Mouse (Mus musculus) intestine, postnatal 0 days (tissue): Measurements from ENCODE around the gene Chpf2. TPM values are rescaled to one million over a fixed set of nuclear protein-coding genes. Genes with fewer than 3 reads are reported as not detected.

Experiments used
- ATAC-seq: fragments of 200-750 bp; cut with Nextera tagmentation; 2 replicates; pipeline ENCODE4 v1.8.0; 2017; ENCODE audit warnings: mild to moderate bottlenecking, moderate TSS enrichment, moderate library complexity
- H3K27ac ChIP-seq: fragments of 300-500 bp; sonication (generic); 2 replicates; pipeline ENCODE4 v1.5.1; 2014; ENCODE audit warnings: mild to moderate bottlenecking, low read depth, low read length, moderate library complexity
- H3K27me3 ChIP-seq: fragments of 300-500 bp; sonication (generic); replicated peaks from 2 replicates; pipeline ENCODE4 v1.6.1; 2014; ENCODE audit warnings: low read length, mixed read lengths; ENCODE audit not compliant: control insufficient read depth, insufficient read depth
- H3K36me3 ChIP-seq: fragments of 300-500 bp; sonication (generic); 2 replicates; pipeline ENCODE4 v1.6.1; 2014; ENCODE audit warnings: mild to moderate bottlenecking, moderate library complexity; ENCODE audit not compliant: control insufficient read depth, insufficient read depth
- H3K4me1 ChIP-seq: fragments of 300-500 bp; sonication (generic); replicated peaks from 2 replicates; pipeline ENCODE4 v1.6.1; 2014; ENCODE audit warnings: antibody characterized with exemption, low read length, mixed read lengths; ENCODE audit not compliant: control insufficient read depth, insufficient read depth
- H3K4me2 ChIP-seq: fragments of 300-500 bp; sonication (generic); replicated peaks from 2 replicates; pipeline ENCODE4 v1.6.1; 2014; ENCODE audit warnings: low read depth, mild to moderate bottlenecking, moderate library complexity
- H3K4me3 ChIP-seq: fragments of 300-500 bp; sonication (generic); 2 replicates; pipeline ENCODE4 v1.5.1; 2014; ENCODE audit warnings: low read depth, low read length
- H3K9ac ChIP-seq: fragments of 300-500 bp; sonication (generic); 2 replicates; pipeline ENCODE4 v1.6.1; 2014; ENCODE audit warnings: mild to moderate bottlenecking, low read depth, low read length
- H3K9me3 ChIP-seq: fragments of 300-500 bp; sonication (generic); 2 replicates; pipeline ENCODE4 v1.6.1; 2016; ENCODE audit warnings: mixed run types; ENCODE audit not compliant: control insufficient read depth
- CTCF ChIP-seq: sonication (generic); IDR thresholded peaks from 2 replicates; pipeline ENCODE4 v1.5.1; 2016; ENCODE audit warnings: low read depth, mild to moderate bottlenecking, control low read depth, antibody characterized with exemption, moderate library complexity
- WGBS: fragments of 180-500 bp; shearing (Covaris S2); extraction: QIAGEN DNeasy Blood & Tissue Kit; methylation state at CpG from one replicate; pipeline ENCODE4 v1.1.7; 2014; 5-methylcytosine and 5-hydroxymethylcytosine counted together
- microRNA counts: library from miRNA; unstranded; fragments of <30 nt; microRNA quantifications from one replicate; lab custom pipeline; 2016
- microRNA-seq: library from miRNA; unstranded; fragments of <30 nt; microRNA quantifications from one replicate; pipeline ENCODE4, GENCODE M21; 2016
- polyA plus RNA-seq: library from polyadenylated mRNA; unstranded; fragments of >200 nt; fragmentation: Nextera tagmentation; extraction: Ambion mirVana; gene quantifications from 2 replicates; pipeline ENCODE4 v1.2.1, GENCODE M21; 2015

The Chpf2 gene
- polyA plus RNA-seq, 1 experiment from 2014 or later = 23.5 TPM

DNA sequence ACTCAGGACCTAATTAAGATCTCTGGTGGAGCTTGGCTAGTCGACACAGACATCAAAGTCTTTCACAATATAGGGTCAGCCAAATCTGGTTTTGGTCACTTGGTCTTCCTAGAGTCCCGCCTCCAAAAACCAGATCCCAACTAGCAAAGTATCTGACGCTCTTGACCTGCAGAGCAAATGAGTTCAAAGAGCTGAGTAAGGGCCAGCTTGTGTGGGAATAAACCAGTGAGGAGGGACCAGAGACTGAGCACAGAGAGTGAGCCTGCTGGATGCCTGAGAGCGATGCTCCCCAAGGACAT, 38.2 kb downstream of the Chpf2 start:
- Histone ChIP-seq H3K4me3 (no peak overlapping the region), H3K27me3 (peaks cover 11% of the 10 kb centered on the region; the same call in 1 of the 2 replicates), H3K9me3 (no peaks in the 10 kb centered on the region), H3K27ac (no peak overlapping the region), H3K4me2 (peak overlapping the region; percentile 64; the same call in 1 of the 2 replicates), H3K9ac (no peak overlapping the region), H3K4me1 (no peaks in the 10 kb centered on the region), H3K36me3 (no peaks in the 10 kb centered on the region)
- 40% methylated on average over 4 of the region's 4 CpGs for WGBS
- no peak for TF ChIP-seq CTCF
- no peak for ATAC-seq

DNA sequence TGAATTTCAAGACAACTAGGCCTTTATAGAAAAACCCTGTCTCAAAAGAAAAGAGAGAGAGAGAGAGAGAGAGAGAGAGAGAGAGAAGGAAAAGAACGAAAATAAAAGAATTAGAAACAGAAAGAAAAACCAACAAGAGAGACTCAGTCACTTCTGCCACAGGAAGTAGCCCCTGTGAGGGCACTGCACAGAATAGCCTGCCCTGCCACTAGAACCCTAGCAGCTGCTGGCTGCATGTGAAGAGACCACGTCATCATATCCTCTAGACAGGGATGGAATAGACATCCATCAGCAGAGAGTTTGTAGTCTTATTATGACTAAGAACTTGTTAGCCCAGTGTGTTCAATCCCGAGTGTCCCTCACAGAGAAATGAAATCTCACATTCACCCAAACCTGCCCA, 43.2 kb downstream of the Chpf2 start:
- WGBS = 58% methylated on average over 3 of the region's 3 CpGs
- Histone ChIP-seq H3K4me1 (no peaks in the 10 kb centered on the region), H3K9me3 (no peaks in the 10 kb centered on the region), H3K4me3 (no peak overlapping the region), H3K27me3 (peaks cover 3% of the 10 kb centered on the region; the same call in 1 of the 2 replicates), H3K9ac (no peak overlapping the region), H3K36me3 (no peaks in the 10 kb centered on the region), H3K4me2 (no peak overlapping the region), H3K27ac (no peak overlapping the region)
- no peak for ATAC-seq
- no peak for TF ChIP-seq CTCF

GRCm38 (mm10) chr5:24635093-24635492, 48.6 kb downstream of the Chpf2 start:
- WGBS = 30% methylated on average over 1 of the region's 1 CpGs
- no peak for TF ChIP-seq CTCF
- ATAC-seq = peak; percentile 31; the same call in 1 of the 2 replicates

GRCm38 (mm10) chr5:24635526-24636141, 49.1 kb downstream of the Chpf2 start:
- H3K27me3 ChIP-seq = no peaks in the 10 kb centered on the region
- no peak overlapping the region for H3K9ac ChIP-seq
- no peaks in the 10 kb centered on the region for H3K36me3 ChIP-seq
- H3K4me3 ChIP-seq = no peak overlapping the region
- no peak overlapping the region for H3K4me2 ChIP-seq
- ATAC-seq = no peak
- H3K9me3 ChIP-seq = no peaks in the 10 kb centered on the region
- TF ChIP-seq CTCF = no peak
- no peaks in the 10 kb centered on the region for H3K4me1 ChIP-seq
- WGBS = 77% methylated on average over 6 of the region's 6 CpGs
- no peak overlapping the region for H3K27ac ChIP-seq

More at GRCm38 (mm10) chr5:24635093-24635492, 48.6 kb downstream of the Chpf2 start:
- no peak overlapping the region for H3K4me2 ChIP-seq
- H3K36me3 ChIP-seq = no peaks in the 10 kb centered on the region
- H3K4me1 ChIP-seq = no peaks in the 10 kb centered on the region
- no peak overlapping the region for H3K4me3 ChIP-seq
- no peaks in the 10 kb centered on the region for H3K27me3 ChIP-seq
- no peaks in the 10 kb centered on the region for H3K9me3 ChIP-seq
- no peak overlapping the region for H3K27ac ChIP-seq
- no peak overlapping the region for H3K9ac ChIP-seq

- 79% methylated on average over 4 of the region's 4 CpGs for whole genome bisulfite sequencing
- no peak for ATAC-seq
- no peaks in the 10 kb centered on the region for H3K27me3 ChIP-seq
- no peaks in the 10 kb centered on the region for H3K9me3 ChIP-seq
- no peak overlapping the region for H3K9ac ChIP-seq
- H3K4me2 ChIP-seq = no peak overlapping the region
- H3K4me1 ChIP-seq = no peaks in the 10 kb centered on the region
- no peak overlapping the region for H3K4me3 ChIP-seq
- H3K27ac ChIP-seq = no peak overlapping the region
- H3K36me3 ChIP-seq = no peaks in the 10 kb centered on the region
- TF ChIP-seq CTCF = peak; percentile 31
These were observed 50.4 kb downstream of the Chpf2 start for GRCm38 (mm10) chr5:24636987-24637386.

GRCm38 (mm10) chr5:24638131-24638530, 51.6 kb downstream of the Chpf2 start:
- Histone ChIP-seq H3K9me3 (no peaks in the 10 kb centered on the region), H3K27ac (no peak overlapping the region), H3K4me3 (no peak overlapping the region), H3K27me3 (no peaks in the 10 kb centered on the region), H3K9ac (no peak overlapping the region), H3K4me2 (no peak overlapping the region), H3K4me1 (no peaks in the 10 kb centered on the region), H3K36me3 (no peaks in the 10 kb centered on the region)
- TF ChIP-seq CTCF = no peak
- 53% methylated on average over 6 of the region's 6 CpGs for WGBS
- no peak for ATAC-seq

GRCm38 (mm10) chr5:24639081-24639480, 52.5 kb downstream of the Chpf2 start:
- H3K4me3 ChIP-seq = no peak overlapping the region
- H3K9me3 ChIP-seq = no peaks in the 10 kb centered on the region
- ATAC-seq = no peak
- no peak overlapping the region for H3K9ac ChIP-seq
- no peaks in the 10 kb centered on the region for H3K27me3 ChIP-seq
- H3K36me3 ChIP-seq = no peaks in the 10 kb centered on the region
- no peaks in the 10 kb centered on the region for H3K4me1 ChIP-seq
- H3K27ac ChIP-seq = no peak overlapping the region
- WGBS = 65% methylated on average over 6 of the region's 6 CpGs
- no peak overlapping the region for H3K4me2 ChIP-seq
- no peak for TF ChIP-seq CTCF

MicroRNAs encoded within 50 kb of the gene (microRNA counts, 519-probe panel; counts per million panel counts)
- microRNA mmu-miR-671-3p (lab: Ali Mortazavi, UCI) (361 counts per million, percentile 1 among the panel's probes with 10 or more counts), microRNA mmu-miR-671-5p (lab: Ali Mortazavi, UCI) (not detected)

Small RNA genes within 50 kb of the gene (microRNA-seq; reads per million reads assigned to microRNA genes)
- gene Mir671 = 248 reads per million, percentile 60 among the genes with 10 or more reads in this experiment

Other genes with a start within 250 kb of the Chpf2 start
- gene Kcnh2, start 235.1 kb upstream of the Chpf2 start, polyA plus RNA-seq = 3.0 and 3.1 TPM in 2 replicates
- gene Nos3, start 221.9 kb upstream of the Chpf2 start, polyA plus RNA-seq = 3.5 and 3.7 TPM in 2 replicates
- 0.42 and 0.61 TPM in 2 replicates for gene Atg9b, start 194.6 kb upstream of the Chpf2 start, polyA plus RNA-seq
- gene Abcb8, start 193.1 kb upstream of the Chpf2 start, polyA plus RNA-seq = 40.4 and 40.9 TPM in 2 replicates
- gene Asic3, start 173.3 kb upstream of the Chpf2 start, polyA plus RNA-seq = 0.08 and 0.17 TPM in 2 replicates
- 28.4 and 29.9 TPM in 2 replicates for gene Cdk5, start 163.2 kb upstream of the Chpf2 start, polyA plus RNA-seq
- gene Slc4a2, start 162.9 kb upstream of the Chpf2 start, polyA plus RNA-seq = 29.9 and 30.1 TPM in 2 replicates
- 66.8 and 67.0 TPM in 2 replicates for gene Fastk, start 141.5 kb upstream of the Chpf2 start, polyA plus RNA-seq
- 27.5 and 28.8 TPM in 2 replicates for gene Tmub1, start 138.9 kb upstream of the Chpf2 start, polyA plus RNA-seq
- 14.9 and 16.6 TPM in 2 replicates for gene Agap3, start 134.6 kb upstream of the Chpf2 start, polyA plus RNA-seq
- gene Gbx1, start 59.5 kb upstream of the Chpf2 start, polyA plus RNA-seq = not detected in 2 replicates
- 0.09 and 0.18 TPM in 2 replicates for gene Asb10, start 45.8 kb upstream of the Chpf2 start, polyA plus RNA-seq
- gene 4931409K22Rik, start 29.9 kb upstream of the Chpf2 start, polyA plus RNA-seq = not detected in 2 replicates
- gene Abcf2, start 9.3 kb upstream of the Chpf2 start, polyA plus RNA-seq = 40.1 and 40.5 TPM in 2 replicates
- 6.6 and 6.8 TPM in 2 replicates for gene Smarcd3, start 37.7 kb downstream of the Chpf2 start, polyA plus RNA-seq
- gene Nub1, start 98.8 kb downstream of the Chpf2 start, polyA plus RNA-seq = 18.0 and 19.4 TPM in 2 replicates
- gene Wdr86, start 144.0 kb downstream of the Chpf2 start, polyA plus RNA-seq = 2.7 and 2.9 TPM in 2 replicates
- 7.3 and 8.1 TPM in 2 replicates for gene Crygn, start 171.3 kb downstream of the Chpf2 start, polyA plus RNA-seq